Mouse (Mus musculus): ENCODE data around the gene Vmn1r18. TPM values are rescaled to one million over a fixed set of nuclear protein-coding genes. Genes with fewer than 3 reads are reported as not detected.

Gene Vmn1r18
- polyA plus RNA-seq (2014; fragmentation: Illumina TruSeq; extraction: RNeasy Lipid Tissue Mini Kit (QIAGEN cat#74804); ENCODE audit: low read depth, low replicate concordance), result not detected

DNA sequence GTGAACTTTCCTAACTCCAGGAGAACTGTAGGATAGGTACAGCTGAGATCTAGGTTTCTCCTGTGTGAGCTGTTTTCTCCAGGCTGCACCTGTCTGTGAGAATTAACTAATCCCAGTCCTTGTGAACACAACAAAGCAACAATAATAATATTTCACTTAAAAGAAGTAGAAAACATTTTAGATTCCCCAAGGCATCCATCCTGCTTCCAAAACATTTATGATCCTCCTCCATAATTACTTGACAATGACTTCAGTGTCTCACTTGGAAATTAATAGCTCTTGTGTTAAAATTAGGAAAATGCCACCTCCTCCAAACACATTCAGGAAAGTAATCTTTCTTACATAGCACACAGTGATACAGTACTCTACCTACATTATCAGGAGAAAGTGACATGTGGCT is at the start of gene Vmn1r18:
Gene Vmn1r18, minus strand, starts transcription at position 101 of the 400 bp plus-strand sequence.

DNA sequence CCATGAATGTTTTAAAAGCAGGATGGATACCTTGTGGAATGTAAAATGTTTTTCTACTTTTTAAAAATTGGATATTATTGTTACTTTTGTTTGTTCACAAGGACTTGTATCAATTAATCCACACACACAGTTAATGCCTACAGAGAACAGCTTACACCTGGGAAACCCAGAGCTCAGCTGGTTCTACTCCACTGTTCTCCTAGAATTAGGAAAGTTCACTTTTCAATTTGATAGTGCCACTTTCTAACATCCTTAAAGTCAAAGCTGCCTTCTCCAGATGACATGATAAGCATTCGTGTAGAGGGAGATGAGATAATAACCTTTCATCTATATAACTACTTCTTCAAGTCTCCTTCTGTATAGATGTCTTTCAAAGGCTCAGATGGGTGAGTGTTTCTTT is 33.0 kb upstream of the Vmn1r18 start, which contains the start of gene Vmn1r20:
Gene Vmn1r20, plus strand, starts transcription at position 301 of the 400 bp plus-strand sequence.

DNA sequence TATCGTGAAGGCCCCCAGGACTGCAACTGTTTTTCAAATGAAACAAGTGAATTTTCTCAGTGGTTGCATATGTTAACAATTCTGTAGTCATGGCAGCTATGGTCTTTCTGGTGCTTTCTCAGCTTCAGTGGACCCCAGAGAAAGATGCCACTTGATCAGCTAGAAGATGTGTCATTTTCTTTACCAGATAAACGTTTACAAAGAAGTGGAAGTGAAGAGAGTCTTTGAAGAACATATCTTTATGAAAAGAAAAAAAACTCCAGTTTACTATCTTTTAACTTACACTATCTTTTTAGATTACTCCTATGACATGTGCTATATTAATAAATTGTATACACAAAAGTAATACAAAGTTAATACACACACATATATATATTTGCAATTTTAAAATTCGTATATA is 7.9 kb upstream of the Vmn1r18 start, which contains the start of gene Vmn1r19:
Gene Vmn1r19, plus strand, starts transcription at position 301 of the 400 bp plus-strand sequence.

DNA sequence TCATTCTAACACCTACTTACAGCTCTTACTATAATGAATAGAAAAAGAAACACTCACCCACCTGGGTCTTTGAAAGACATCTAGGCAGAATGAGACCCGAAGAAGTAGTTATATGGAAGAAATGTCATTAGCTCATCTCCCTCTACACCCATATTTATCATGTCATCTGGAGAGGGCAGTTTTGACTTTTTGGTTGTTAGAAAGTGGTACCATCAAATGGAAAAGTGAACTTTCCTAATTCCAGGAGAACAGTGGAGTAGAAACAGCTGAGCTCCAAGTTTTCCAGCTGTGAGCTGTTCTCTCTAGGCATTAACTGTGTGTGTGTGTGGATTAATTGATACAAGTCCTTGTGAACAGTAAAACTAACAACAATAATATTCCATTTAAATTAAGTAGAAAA is 32.0 kb downstream of the Vmn1r18 start, which contains the start of gene Vmn1r17:
Gene Vmn1r17, minus strand, starts transcription at position 101 of the 400 bp plus-strand sequence.

DNA sequence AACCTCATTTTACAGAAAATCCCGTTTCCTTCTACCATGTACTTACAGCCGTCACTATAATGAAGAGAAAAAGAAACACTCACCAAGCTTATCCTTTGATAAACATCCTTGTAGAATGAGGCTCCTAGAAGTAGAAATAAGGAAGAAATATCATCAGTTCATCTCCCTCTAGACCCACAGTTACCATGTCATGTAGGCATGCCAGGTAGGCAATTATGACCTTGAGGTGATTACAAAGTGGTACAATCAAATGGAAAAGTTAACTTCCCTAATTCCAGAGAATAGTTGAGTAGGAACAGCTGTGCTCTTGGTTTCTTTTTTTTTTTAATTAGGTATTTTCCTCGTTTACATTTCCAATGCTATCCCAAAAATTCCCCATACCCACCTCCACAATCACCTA is 66.2 kb downstream of the Vmn1r18 start, which contains the start of gene Vmn1r16:
Gene Vmn1r16, minus strand, starts transcription at position 101 of the 400 bp plus-strand sequence.

Other genes starting within 250 kb of the Vmn1r18 start
- gene Vmn1r12, start 238.9 kb downstream of the Vmn1r18 start, polyA plus RNA-seq (2014; fragmentation: Illumina TruSeq; extraction: RNeasy Lipid Tissue Mini Kit (QIAGEN cat#74804); ENCODE audit: low read depth, low replicate concordance), result not detected
- not detected for gene Vmn1r13, start 192.5 kb downstream of the Vmn1r18 start, polyA plus RNA-seq (2014; fragmentation: Illumina TruSeq; extraction: RNeasy Lipid Tissue Mini Kit (QIAGEN cat#74804); ENCODE audit: low read depth, low replicate concordance)
- gene Vmn1r14, start 164.1 kb downstream of the Vmn1r18 start, polyA plus RNA-seq (2014; fragmentation: Illumina TruSeq; extraction: RNeasy Lipid Tissue Mini Kit (QIAGEN cat#74804); ENCODE audit: low read depth, low replicate concordance), result 0.03 TPM
- 0.10 TPM for gene Vmn1r15, start 137.8 kb downstream of the Vmn1r18 start, polyA plus RNA-seq (2014; fragmentation: Illumina TruSeq; extraction: RNeasy Lipid Tissue Mini Kit (QIAGEN cat#74804); ENCODE audit: low read depth, low replicate concordance)
- 0.11 TPM for gene Vmn1r16, start 66.3 kb downstream of the Vmn1r18 start, polyA plus RNA-seq (2014; fragmentation: Illumina TruSeq; extraction: RNeasy Lipid Tissue Mini Kit (QIAGEN cat#74804); ENCODE audit: low read depth, low replicate concordance)
- gene Vmn1r17, start 32.1 kb downstream of the Vmn1r18 start, polyA plus RNA-seq (2014; fragmentation: Illumina TruSeq; extraction: RNeasy Lipid Tissue Mini Kit (QIAGEN cat#74804); ENCODE audit: low read depth, low replicate concordance), result not detected
- gene Vmn1r19, start 8.0 kb upstream of the Vmn1r18 start, polyA plus RNA-seq (2014; fragmentation: Illumina TruSeq; extraction: RNeasy Lipid Tissue Mini Kit (QIAGEN cat#74804); ENCODE audit: low read depth, low replicate concordance), result not detected
- gene Vmn1r20, start 33.1 kb upstream of the Vmn1r18 start, polyA plus RNA-seq (2014; fragmentation: Illumina TruSeq; extraction: RNeasy Lipid Tissue Mini Kit (QIAGEN cat#74804); ENCODE audit: low read depth, low replicate concordance), result not detected
- 4.6 TPM for gene Ppm1k, start 139.7 kb upstream of the Vmn1r18 start, polyA plus RNA-seq (2014; fragmentation: Illumina TruSeq; extraction: RNeasy Lipid Tissue Mini Kit (QIAGEN cat#74804); ENCODE audit: low read depth, low replicate concordance)
- 50.2 TPM for gene Herc6, start 185.2 kb upstream of the Vmn1r18 start, polyA plus RNA-seq (2014; fragmentation: Illumina TruSeq; extraction: RNeasy Lipid Tissue Mini Kit (QIAGEN cat#74804); ENCODE audit: low read depth, low replicate concordance)

All from testis, adult 10 weeks (tissue).